Mouse (Mus musculus) Muller cell, postnatal 12 days (primary cell): ENCODE results near the gene Sept10.

Experiments
- DNase-seq: peaks from one replicate; pipeline ENCODE4 v3.0.0-alpha.2; 2015; ENCODE audit errors: inconsistent ontology term

The Sept10 gene

DNA sequence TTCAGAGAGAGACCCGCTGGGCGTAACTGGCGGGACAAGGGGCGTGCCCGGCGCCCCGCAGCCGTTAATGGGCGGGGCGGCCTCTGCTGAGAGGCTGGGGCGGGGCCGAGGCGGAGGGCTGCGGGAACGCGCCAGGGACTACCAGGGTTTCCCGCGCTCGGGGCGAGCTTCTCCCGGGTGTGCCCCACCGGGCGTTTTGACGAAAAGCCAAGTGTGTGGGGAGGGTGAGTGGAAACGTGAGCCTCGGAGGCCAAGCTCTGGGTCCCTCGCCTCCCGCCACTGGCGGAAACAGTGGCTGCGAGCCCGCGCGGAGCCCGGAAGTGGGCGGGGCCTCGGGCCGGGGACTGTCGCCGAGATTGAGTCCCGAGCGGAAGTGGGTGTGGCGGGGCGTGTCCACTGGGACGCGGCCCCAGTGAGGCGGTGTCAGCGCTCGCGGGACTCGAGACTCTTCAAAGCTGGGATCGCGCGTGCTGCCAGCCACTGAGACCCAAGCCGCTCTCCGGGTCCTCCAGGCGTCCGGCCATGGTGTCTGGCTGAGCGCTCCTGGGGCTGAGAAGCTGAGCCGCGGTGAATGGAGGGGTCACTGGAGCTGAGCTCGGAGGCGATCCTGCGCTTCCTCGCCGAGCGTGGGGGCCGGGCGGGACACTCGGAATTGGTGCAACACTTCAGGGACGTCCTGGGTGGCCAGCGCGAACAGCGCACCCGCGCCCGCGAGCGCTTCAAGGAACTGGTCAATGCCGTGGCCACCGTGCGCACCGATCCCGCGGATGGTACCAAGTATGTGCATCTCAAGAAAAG, at the start of gene Sept10, which contains the start of gene Sowahc:
Sept10 (minus strand) TSS at position 375 of the 798 bp plus-strand sequence.
Sowahc (plus strand) TSS at position 481 of the 798 bp plus-strand sequence.
- DNase-seq = peak; percentile 98

DNA sequence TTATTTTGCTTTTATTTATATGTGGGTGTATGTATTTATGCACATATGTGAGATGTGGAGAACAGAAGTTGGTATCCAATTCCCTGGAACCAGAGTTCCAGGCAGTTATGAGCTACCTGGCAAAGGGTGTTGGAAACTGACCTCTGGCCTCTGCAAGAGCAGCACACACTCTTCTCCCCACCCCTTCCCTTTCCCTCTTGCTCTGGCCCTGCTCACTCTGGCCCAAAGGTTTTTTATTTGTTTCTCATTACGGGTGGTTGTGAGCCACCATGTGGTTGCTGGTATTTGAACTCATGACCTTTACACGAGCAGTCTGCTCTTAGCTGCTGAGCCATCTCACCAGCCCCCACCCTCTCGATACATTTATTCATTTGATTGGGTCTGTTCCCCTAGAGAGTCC, 47.1 kb upstream of the Sept10 start:
- DNase-seq = no peak

GRCm38 (mm10) chr10:59268109-59268508, 46.5 kb upstream of the Sept10 start:
- DNase-seq = no peak

- no peak for DNase-seq
These were observed 45.6 kb upstream of the Sept10 start for GRCm38 (mm10) chr10:59267275-59267674.

DNA sequence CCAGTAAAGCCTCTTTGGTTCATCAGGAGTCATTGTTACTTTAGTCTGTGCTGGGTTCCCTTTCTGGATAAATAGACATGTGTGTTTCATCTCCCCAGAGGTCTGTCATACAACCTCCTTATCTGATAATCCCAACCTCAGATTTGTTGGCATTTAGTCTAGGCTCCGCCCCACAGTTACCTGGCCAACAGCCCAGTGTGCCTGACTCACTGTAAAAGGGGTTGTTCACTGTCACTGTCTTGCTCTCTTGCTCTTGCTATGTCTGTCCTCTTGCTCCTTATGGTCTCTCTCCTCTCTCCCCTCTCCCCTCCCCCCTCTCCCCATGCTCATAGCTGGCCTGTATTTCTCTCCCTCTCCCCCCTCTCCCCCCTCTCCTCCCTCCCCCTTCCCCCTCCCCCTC, 44.5 kb upstream of the Sept10 start:
- DNase-seq = peak; percentile 50

GRCm38 (mm10) chr10:59265674-59266073, 44.0 kb upstream of the Sept10 start:
- DNase-seq = no peak

DNA sequence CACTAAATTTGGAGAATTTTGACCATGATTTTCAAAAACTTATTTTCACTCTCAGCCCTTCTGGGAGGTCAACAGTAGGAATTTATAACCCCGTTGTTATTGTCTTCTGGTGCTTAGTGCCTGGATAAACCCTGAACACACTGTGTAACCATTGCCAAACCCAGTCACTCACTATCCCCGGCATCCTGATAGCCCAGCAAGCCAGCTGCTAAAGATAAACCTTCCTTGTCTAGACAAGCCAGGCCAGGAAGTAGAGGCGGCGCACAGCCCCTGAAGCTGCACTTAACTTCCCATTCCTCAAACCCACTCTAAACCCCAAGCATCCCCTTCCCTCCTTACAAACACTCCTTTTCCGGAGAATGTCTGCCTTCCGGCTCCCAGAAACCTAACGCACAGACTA, 43.4 kb upstream of the Sept10 start:
- DNase-seq = no peak

DNA sequence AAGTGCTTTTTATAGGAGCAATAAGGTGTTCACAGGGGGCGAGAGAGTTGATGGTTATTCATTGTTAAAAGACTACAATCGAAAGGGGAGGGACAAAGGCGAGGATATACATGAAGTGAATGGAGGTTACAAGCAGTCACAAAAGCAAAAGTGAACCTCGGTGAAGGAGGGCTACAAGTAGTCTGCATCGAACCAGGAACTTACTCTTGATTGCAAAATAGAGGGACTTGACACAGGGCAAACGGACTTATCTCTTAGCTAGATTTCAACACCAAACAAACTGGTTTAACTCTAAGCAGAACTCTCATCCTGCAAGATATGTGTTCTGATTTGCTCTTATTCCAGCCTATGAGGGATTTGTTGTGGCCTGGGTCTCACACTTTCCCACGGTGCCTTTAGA, 41.3 kb upstream of the Sept10 start:
- DNase-seq = no peak

DNA sequence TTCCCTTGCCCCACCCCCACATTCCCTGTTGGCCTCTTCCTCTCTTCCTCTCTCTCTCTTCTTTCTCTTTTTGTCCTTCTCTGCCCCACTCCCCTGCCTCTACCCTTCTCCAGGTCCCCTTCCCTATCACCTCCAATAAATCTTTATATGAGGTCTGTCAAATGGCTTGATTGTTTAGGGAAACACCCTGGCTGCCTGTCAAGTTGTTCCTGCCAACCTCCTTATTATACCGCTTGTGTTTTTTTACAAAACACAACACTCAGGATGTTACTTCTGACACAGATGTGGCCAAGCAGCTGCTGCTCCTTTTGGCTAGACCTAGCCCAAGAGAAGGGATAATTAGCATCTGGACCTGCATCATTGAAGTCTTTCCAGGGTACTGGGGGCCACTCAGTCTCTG, 40.4 kb upstream of the Sept10 start:
- no peak for DNase-seq

GRCm38 (mm10) chr10:59261603-59262002, 40.0 kb upstream of the Sept10 start:
- DNase-seq = no peak

DNA sequence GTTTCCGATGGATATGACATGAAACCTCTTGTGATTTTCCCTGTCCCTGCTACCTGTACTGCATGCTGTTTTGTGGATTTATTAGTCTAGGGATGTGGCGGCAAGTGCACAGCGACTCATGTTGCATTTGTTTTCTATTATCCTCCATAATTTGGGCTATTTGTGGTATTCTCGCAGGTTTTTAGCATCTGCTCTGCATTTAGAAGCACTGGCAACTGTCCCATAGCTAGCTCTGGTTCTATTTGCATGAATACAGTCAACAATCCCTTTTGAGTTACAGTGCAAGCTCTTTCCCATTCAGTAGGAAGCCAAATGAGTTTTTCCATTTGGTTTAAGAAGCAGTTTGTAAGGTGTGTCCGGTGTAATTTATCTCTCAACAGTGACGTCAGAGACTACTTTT, 37.9 kb upstream of the Sept10 start:
- DNase-seq = no peak

DNA sequence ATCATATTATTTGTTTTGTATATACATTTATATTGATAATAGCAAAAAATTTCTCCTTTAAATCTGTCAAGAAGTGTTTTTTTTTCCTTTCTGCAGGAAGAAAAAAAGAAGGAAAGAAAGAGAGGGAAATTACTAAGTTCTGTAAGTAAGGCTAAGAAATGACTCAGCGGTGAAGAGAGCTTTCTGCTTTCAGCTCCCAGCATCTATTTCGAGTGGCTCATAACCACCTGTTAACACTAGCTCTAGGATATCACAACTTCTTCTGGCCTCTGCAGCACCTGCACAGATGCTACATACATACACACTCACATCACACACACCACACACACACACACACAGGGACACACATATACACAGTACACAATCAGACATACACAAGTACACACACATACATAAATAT, 34.9 kb upstream of the Sept10 start:
- DNase-seq = no peak

DNA sequence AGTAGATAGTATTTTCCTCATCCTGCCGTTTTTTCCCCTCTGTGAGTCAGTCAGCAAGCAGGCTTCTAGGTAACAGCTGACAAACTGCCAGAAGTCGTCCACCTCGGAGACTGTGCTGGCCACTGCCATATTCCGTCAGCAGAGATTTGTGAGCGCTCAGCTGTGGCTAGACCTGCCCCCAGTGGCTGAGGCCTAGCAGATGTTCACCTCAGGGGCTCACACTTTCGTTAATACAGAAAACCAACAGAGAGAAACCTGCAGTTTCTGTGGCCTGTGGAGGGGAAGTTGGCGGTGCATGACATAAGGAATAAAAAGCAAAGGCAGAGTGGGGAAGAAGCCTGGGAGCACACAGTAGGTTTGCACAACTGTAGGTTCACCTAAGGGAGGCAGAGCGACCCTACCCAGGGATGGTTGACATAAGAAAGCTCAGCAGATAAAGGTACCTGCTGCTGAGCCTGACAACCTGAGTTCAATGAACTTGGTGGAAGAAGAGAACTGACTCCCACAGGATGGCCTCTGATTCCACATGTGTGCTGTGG, 32.0 kb upstream of the Sept10 start:
- no peak for DNase-seq

DNA sequence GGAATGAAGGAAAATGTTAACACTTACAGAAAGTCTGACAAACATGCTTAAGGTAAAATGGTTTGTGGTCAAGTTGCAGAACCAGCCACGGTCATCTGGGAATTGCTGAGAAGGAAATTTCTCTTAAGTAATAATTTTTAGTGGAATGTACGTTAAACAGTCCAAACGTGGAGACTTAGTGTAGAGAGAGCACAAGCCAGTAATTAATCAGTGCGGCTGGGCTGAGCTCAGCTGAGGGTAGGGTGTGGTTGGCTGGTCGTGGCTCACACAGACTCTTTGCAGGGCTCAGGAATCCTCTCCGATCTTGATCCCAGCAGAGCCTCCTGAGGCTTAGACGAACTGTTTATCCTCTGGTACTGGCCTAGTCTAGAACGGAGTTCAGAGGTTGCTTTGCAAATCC, 30.7 kb upstream of the Sept10 start:
- DNase-seq = no peak

GRCm38 (mm10) chr10:59251980-59252379, 30.3 kb upstream of the Sept10 start:
- no peak for DNase-seq

DNA sequence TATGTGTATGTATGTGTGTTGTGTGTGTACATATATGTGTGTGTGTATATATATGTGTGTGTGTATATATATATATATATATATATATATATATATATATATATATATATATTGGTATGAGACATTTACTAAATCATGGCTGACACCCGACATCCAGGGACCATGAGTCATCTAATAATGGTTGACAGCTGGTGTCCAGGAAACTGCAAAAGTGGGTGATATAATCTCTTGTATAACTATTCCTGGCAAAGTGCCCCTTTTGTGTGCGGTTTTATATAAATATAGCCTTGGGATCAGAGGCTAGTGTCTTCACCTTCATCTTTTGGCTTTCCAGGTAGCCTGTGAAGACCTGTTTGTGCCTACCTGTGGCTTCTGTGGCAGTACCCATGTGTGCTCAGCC, 29.0 kb upstream of the Sept10 start:
- DNase-seq = no peak

GRCm38 (mm10) chr10:59249531-59249930, 27.9 kb upstream of the Sept10 start:
- no peak for DNase-seq

GRCm38 (mm10) chr10:59241141-59241541, 19.5 kb upstream of the Sept10 start:
- peak; percentile 78 for DNase-seq

GRCm38 (mm10) chr10:59237757-59238156, 16.1 kb upstream of the Sept10 start:
- no peak for DNase-seq

DNA sequence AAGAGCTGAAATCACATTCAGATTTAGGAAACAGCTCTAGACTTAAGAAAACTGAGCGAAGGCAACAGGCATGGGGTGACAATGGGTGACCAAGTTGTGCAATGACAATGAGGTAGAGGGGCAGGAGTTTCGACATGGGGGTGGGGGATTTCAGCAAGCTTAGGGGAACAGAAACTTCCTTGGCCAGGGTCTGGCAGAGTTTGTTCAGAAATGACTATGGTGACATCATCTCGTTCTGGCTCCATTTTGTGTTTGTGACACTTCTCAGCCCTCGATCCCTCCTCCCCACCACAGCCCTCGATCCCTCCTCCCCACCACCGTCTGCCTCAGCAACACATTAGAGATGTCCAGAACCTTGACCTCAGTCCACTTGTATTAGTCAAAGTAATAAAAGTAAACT, 14.8 kb upstream of the Sept10 start:
- DNase-seq = no peak

- DNase-seq = no peak
These were observed 14.2 kb upstream of the Sept10 start for GRCm38 (mm10) chr10:59235847-59236246.

GRCm38 (mm10) chr10:59235227-59235626, 13.6 kb upstream of the Sept10 start:
- no peak for DNase-seq

DNA sequence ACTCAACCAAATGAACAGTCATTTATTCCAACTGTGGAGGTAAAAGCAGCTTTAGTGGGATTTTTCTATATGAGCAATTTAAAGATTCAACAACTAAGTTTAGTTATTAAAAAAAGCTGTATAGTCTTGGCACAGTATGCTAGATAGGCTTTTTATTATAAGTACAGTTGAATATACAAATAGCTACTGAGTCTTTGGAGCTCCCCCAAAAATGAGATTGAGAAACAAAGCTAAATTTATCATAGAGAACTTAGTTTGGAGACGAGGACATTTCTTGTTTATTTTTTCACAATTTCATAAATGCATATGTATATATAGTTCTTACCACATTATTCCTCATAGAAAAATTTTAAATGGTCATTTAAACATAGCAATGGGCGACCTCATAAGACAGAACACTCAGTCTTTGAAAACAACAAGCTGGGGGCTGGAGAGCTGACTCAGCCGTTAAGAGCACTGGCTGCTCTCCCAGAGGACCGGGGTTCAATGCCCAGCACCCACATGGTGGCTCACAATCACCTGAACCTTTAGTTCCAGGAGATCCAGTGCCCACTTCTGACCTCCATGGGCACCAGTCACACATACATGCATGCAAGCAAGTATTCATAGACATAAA, 7.7 kb upstream of the Sept10 start:
- no peak for DNase-seq
